Mouse (Mus musculus) embryonic fibroblast, embryonic 13.5 days (primary cell): ENCODE measurements around the gene Olfr544.

Source experiments
- CTCF ChIP-seq: IDR thresholded peaks from 2 replicates; pipeline ENCODE4 v1.5.1; 2011; ENCODE audit warnings: mild to moderate bottlenecking, control low read depth, low read length, moderate library complexity, borderline replicate concordance; ENCODE audit not compliant: insufficient read depth
- POLR2A ChIP-seq: IDR thresholded peaks from 2 replicates; pipeline ENCODE4 v1.6.1; 2011; ENCODE audit warnings: low read depth, mild to moderate bottlenecking, control low read depth, low read length, moderate library complexity

DNA sequence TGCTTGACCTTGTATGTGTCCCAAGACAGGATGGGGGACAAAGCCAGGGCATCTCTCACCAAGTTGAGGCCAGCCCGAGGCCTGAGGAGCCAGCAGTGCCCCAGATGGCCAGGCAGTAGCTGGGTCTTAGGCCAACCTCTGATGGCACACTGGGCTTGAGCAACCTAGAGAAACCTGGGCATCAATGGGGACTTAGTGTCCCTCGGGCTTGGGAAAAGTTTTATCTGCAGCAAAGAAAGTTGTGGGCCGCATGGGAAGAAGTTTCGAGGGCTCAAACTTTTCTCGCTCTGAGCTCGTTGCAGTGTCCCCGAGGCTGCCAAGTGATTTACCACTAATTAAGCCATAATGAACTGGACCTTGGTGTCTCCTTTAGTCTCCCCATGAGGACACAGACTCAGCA is 21.6 kb upstream of the Olfr544 start:
- TF ChIP-seq CTCF = no peak
- no peak for TF ChIP-seq POLR2A
